Mouse (Mus musculus): ENCODE results near the gene Parva.

DNA sequence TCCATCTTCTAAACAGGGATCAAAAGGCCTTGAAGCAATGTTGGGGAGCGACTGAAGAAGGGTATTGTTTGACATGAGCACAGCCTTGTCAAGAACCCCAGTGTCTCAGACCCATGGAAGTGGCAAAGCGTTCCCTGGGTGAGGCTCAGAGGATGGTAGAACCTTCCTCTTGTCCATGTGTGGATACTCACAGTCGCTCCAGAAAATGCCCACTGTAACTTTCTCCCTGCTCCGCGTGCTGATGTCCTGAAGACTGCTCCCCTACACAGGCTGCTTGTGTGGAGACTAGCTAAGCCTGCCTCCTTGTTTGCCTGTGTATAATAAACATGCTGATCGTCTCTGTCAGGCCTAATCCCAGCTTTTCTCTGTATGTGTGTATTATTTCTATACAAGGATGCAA, 27.1 kb downstream of the Parva start:
- TF ChIP-seq CTCF (IDR thresholded peaks at IDR 0.05; ENCODE audit: low read depth) = no peak
- no peak for TF ChIP-seq EP300 (IDR thresholded peaks at IDR 0.05; ENCODE audit: low read depth)
